Mouse (Mus musculus): ENCODE data around the gene Dnm1. TPM values are rescaled to one million over a fixed set of nuclear protein-coding genes. Genes with fewer than 3 reads are reported as not detected.

Dnm1 gene
- polyA plus RNA-seq (2015; fragmentation: Nextera tagmentation; extraction: Ambion mirVana) = 2.4 and 2.7 TPM in 2 replicates

DNA sequence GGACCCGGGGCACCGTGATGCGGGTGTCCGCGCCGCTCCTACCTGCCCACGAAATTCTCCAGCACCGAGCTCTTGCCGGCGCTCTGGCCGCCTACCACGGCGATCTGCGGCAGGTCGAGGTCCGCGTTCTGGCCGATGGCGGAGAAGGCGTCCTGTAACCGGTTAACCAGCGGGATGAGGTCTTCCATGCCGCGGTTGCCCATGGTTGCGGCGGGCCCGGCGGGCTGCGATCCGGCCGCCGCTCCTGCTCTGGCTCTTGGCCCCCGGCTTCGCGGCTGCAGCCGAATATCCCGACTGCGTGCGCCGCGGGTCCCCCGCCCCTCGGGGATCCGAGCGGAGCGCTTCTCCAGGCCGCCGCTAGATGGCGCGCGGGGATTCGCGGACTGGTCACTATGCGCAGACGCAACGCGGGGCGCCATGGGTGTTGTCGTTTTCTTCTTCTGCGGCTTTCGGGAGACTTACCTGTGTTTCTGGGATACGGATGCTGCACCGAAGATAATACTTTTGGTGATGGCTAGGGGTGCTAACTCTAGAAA lies at the start of gene Dnm1:
Dnm1 (minus strand) TSS at position 332 of the 536 bp plus-strand sequence.
- H3K9me3 ChIP-seq (replicated peaks; ENCODE audit: control insufficient read depth, low read length) = no peaks in the 10 kb centered on the region
- peaks cover 18% of the 10 kb centered on the region for H3K4me1 ChIP-seq (ENCODE audit: control insufficient read depth, insufficient read depth, low read length)
- H3K4me3 ChIP-seq (ENCODE audit: low read length) = peak within 1 kb of the TSS; percentile 65
- peak within 1 kb of the TSS; percentile 98 for H3K4me2 ChIP-seq (ENCODE audit: low read depth, low read length)
- H3K27ac ChIP-seq (ENCODE audit: low read length) = no peak within 1 kb of the TSS
- peak within 1 kb of the TSS; percentile 79 for H3K9ac ChIP-seq (ENCODE audit: low read length)
- peak; percentile 67 for ATAC-seq (replicated peaks; ENCODE audit: extremely low read depth, insufficient read depth, low FRiP score)
- whole genome bisulfite sequencing = under 1% methylated on average over 63 of the region's 63 CpGs
- H3K27me3 ChIP-seq (ENCODE audit: control insufficient read depth, insufficient read depth, low read length) = peaks cover 8% of the 10 kb centered on the region
- H3K36me3 ChIP-seq (ENCODE audit: control insufficient read depth, insufficient read depth) = no peaks in the 10 kb centered on the region

- Histone ChIP-seq H3K4me1 (ENCODE audit: control insufficient read depth, insufficient read depth, low read length) (peaks cover 14% of the 10 kb centered on the region), H3K36me3 (ENCODE audit: control insufficient read depth, insufficient read depth) (peaks cover 10% of the 10 kb centered on the region), H3K27ac (ENCODE audit: low read length) (peak overlapping the region; percentile 90), H3K4me3 (ENCODE audit: low read length) (peak overlapping the region; percentile 87), H3K9ac (ENCODE audit: low read length) (peak overlapping the region; percentile 91), H3K9me3 (replicated peaks; ENCODE audit: control insufficient read depth, low read length) (no peaks in the 10 kb centered on the region), H3K27me3 (ENCODE audit: control insufficient read depth, insufficient read depth, low read length) (no peaks in the 10 kb centered on the region), H3K4me2 (ENCODE audit: low read depth, low read length) (peak overlapping the region; percentile 91)
- WGBS = 0% methylated on average over 15 of the region's 15 CpGs
- no peak for ATAC-seq (replicated peaks; ENCODE audit: extremely low read depth, insufficient read depth, low FRiP score)
Observed at GRCm38 (mm10) chr2:32396695-32397094, 43.6 kb upstream of the Dnm1 start.

GRCm38 (mm10) chr2:32395946-32396621 lies 42.9 kb upstream of the Dnm1 start:
- WGBS = under 1% methylated on average over 59 of the region's 59 CpGs
- H3K4me3 ChIP-seq (ENCODE audit: low read length) = peak overlapping the region; percentile 87
- peaks cover 14% of the 10 kb centered on the region for H3K4me1 ChIP-seq (ENCODE audit: control insufficient read depth, insufficient read depth, low read length)
- peak overlapping the region; percentile 91 for H3K9ac ChIP-seq (ENCODE audit: low read length)
- peaks cover 6% of the 10 kb centered on the region for H3K36me3 ChIP-seq (ENCODE audit: control insufficient read depth, insufficient read depth)
- H3K4me2 ChIP-seq (ENCODE audit: low read depth, low read length) = peak overlapping the region; percentile 91
- H3K27me3 ChIP-seq (ENCODE audit: control insufficient read depth, insufficient read depth, low read length) = no peaks in the 10 kb centered on the region
- H3K9me3 ChIP-seq (replicated peaks; ENCODE audit: control insufficient read depth, low read length) = no peaks in the 10 kb centered on the region
- peak overlapping the region; percentile 90 for H3K27ac ChIP-seq (ENCODE audit: low read length)
- peak; percentile 93 for ATAC-seq (replicated peaks; ENCODE audit: extremely low read depth, insufficient read depth, low FRiP score)

DNA sequence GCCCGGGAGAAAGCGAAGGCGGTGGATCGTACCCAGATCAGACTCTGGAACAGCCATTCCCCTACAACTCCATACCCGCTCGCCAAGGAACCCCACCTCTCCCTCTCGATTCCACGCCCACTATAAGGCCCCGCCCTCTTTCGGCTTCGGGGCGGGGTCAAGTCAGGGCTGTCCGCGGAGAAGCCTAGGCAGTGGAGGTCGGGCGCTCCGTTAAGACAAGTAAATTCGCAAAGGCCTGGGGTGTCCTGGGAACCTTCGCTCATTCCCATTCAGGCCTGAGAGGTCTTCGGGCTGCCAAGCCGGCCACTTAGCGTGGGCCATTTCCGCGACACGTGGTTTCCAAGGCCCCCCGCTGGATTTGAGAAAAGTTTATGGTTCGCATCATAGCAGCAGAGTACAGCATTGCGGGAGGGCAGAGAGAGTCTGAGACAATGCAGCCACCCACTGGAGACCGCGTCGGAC lies 42.4 kb upstream of the Dnm1 start, which contains the start of gene Ptges2:
Ptges2 (plus strand) TSS at position 413 of the 462 bp plus-strand sequence.
- Histone ChIP-seq H3K4me2 (ENCODE audit: low read depth, low read length) (peak within 1 kb of the TSS; percentile 91), H3K27ac (ENCODE audit: low read length) (peak within 1 kb of the TSS; percentile 90), H3K27me3 (ENCODE audit: control insufficient read depth, insufficient read depth, low read length) (no peaks in the 10 kb centered on the region), H3K4me1 (ENCODE audit: control insufficient read depth, insufficient read depth, low read length) (peaks cover 14% of the 10 kb centered on the region), H3K9me3 (replicated peaks; ENCODE audit: control insufficient read depth, low read length) (no peaks in the 10 kb centered on the region), H3K9ac (ENCODE audit: low read length) (peak within 1 kb of the TSS; percentile 91), H3K36me3 (ENCODE audit: control insufficient read depth, insufficient read depth) (peaks cover under 1% of the 10 kb centered on the region; the same call in 1 of the 2 replicates), H3K4me3 (ENCODE audit: low read length) (peak within 1 kb of the TSS; percentile 87)
- under 1% methylated on average over 31 of the region's 31 CpGs for WGBS
- peak; percentile 89 for ATAC-seq (replicated peaks; ENCODE audit: extremely low read depth, insufficient read depth, low FRiP score)

DNA sequence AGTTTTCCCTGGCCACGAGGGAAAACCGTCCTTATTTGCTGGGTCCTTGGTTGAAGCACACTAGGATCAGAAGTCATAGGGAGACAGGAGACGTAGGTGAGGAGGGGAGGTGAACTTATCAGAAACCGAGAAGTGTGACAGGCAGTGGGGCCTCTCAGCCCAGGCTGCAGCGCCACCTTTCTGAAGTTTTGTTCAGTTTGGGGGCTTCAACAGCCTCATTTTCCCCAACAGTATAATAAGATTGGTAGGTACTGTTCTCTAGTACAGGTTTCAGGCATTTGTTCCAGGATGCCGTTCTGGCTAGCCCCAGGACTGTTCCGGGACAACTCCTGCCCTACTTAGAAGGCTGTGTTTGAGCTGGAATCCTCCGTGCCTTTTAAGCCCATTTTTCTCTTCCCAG lies 41.8 kb upstream of the Dnm1 start:
- H3K4me1 ChIP-seq (ENCODE audit: control insufficient read depth, insufficient read depth, low read length) = peaks cover 14% of the 10 kb centered on the region
- H3K9me3 ChIP-seq (replicated peaks; ENCODE audit: control insufficient read depth, low read length) = no peaks in the 10 kb centered on the region
- peak overlapping the region; percentile 91 for H3K9ac ChIP-seq (ENCODE audit: low read length)
- peak overlapping the region; percentile 91 for H3K4me2 ChIP-seq (ENCODE audit: low read depth, low read length)
- WGBS = 5% methylated on average over 8 of the region's 8 CpGs
- peak overlapping the region; percentile 90 for H3K27ac ChIP-seq (ENCODE audit: low read length)
- peak overlapping the region; percentile 87 for H3K4me3 ChIP-seq (ENCODE audit: low read length)
- ATAC-seq (replicated peaks; ENCODE audit: extremely low read depth, insufficient read depth, low FRiP score) = no peak
- H3K36me3 ChIP-seq (ENCODE audit: control insufficient read depth, insufficient read depth) = no peaks in the 10 kb centered on the region
- H3K27me3 ChIP-seq (ENCODE audit: control insufficient read depth, insufficient read depth, low read length) = no peaks in the 10 kb centered on the region

DNA sequence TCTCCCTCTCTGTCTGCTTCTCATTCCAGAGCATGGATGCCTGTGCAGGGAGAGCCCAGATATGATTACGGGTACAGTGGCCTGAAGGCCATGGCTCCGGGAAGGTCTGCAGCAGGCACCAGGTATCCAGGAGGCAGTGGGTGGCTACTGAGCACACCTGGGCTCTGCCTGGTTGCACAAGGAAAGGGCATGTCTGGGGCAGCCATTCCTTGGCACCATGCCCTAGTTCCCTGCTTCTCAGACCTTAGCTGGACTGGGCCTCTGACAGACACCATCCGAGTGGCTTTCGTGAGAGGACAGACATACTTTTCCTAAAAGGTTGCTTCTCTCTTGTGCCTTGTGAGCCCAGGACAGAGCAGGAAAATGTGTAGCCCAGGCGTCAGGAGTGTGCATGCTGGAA lies 38.9 kb upstream of the Dnm1 start:
- no peak overlapping the region for H3K9ac ChIP-seq (ENCODE audit: low read length)
- no peaks in the 10 kb centered on the region for H3K9me3 ChIP-seq (replicated peaks; ENCODE audit: control insufficient read depth, low read length)
- peaks cover 5% of the 10 kb centered on the region for H3K4me1 ChIP-seq (ENCODE audit: control insufficient read depth, insufficient read depth, low read length)
- H3K36me3 ChIP-seq (ENCODE audit: control insufficient read depth, insufficient read depth) = no peaks in the 10 kb centered on the region
- 54% methylated on average over 5 of the region's 5 CpGs for WGBS
- no peak overlapping the region for H3K4me3 ChIP-seq (ENCODE audit: low read length)
- H3K27me3 ChIP-seq (ENCODE audit: control insufficient read depth, insufficient read depth, low read length) = 0 out of 2 replicates have a peak, but pooled peaks cover 1% of the 10 kb centered on the region
- no peak overlapping the region for H3K4me2 ChIP-seq (ENCODE audit: low read depth, low read length)
- no peak for ATAC-seq (replicated peaks; ENCODE audit: extremely low read depth, insufficient read depth, low FRiP score)
- H3K27ac ChIP-seq (ENCODE audit: low read length) = no peak overlapping the region

- Histone ChIP-seq H3K4me1 (ENCODE audit: control insufficient read depth, insufficient read depth, low read length) (0 out of 2 replicates have a peak, but pooled peaks cover 3% of the 10 kb centered on the region), H3K4me2 (ENCODE audit: low read depth, low read length) (no peak overlapping the region), H3K27ac (ENCODE audit: low read length) (no peak overlapping the region), H3K9ac (ENCODE audit: low read length) (no peak overlapping the region), H3K9me3 (replicated peaks; ENCODE audit: control insufficient read depth, low read length) (no peaks in the 10 kb centered on the region), H3K36me3 (ENCODE audit: control insufficient read depth, insufficient read depth) (no peaks in the 10 kb centered on the region), H3K4me3 (ENCODE audit: low read length) (no peak overlapping the region), H3K27me3 (ENCODE audit: control insufficient read depth, insufficient read depth, low read length) (0 out of 2 replicates have a peak, but pooled peaks cover 3% of the 10 kb centered on the region)
- 68% methylated on average over 8 of the region's 8 CpGs for WGBS
- no peak for ATAC-seq (replicated peaks; ENCODE audit: extremely low read depth, insufficient read depth, low FRiP score)
Observed at GRCm38 (mm10) chr2:32390871-32391270, 37.7 kb upstream of the Dnm1 start.

DNA sequence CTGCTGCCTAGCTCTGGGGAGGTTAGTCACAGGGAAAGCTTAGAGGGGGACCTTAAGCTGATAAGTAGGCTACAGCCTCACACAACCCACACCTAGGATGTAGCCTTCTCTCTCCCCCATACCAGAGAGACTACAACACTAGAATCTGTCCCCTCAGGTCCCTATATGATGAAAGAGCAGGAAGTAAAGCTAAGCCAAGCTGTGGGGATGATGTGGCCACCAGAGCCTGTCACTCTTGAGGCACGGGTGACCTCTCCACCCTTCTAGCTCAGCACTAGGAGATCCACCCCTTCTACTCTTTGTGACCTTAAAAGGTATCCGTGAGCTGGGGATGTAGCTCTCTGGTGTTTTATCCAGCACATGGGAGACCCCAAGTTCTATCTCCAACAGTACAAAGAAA lies 36.0 kb upstream of the Dnm1 start:
- WGBS = 65% methylated on average over 2 of the region's 2 CpGs
- ATAC-seq (replicated peaks; ENCODE audit: extremely low read depth, insufficient read depth, low FRiP score) = no peak
- H3K9me3 ChIP-seq (replicated peaks; ENCODE audit: control insufficient read depth, low read length) = no peaks in the 10 kb centered on the region
- H3K27me3 ChIP-seq (ENCODE audit: control insufficient read depth, insufficient read depth, low read length) = 0 out of 2 replicates have a peak, but pooled peaks cover 3% of the 10 kb centered on the region
- no peak overlapping the region for H3K4me2 ChIP-seq (ENCODE audit: low read depth, low read length)
- no peak overlapping the region for H3K9ac ChIP-seq (ENCODE audit: low read length)
- H3K4me1 ChIP-seq (ENCODE audit: control insufficient read depth, insufficient read depth, low read length) = 0 out of 2 replicates have a peak, but pooled peaks cover 3% of the 10 kb centered on the region
- no peak overlapping the region for H3K27ac ChIP-seq (ENCODE audit: low read length)
- H3K36me3 ChIP-seq (ENCODE audit: control insufficient read depth, insufficient read depth) = no peaks in the 10 kb centered on the region
- H3K4me3 ChIP-seq (ENCODE audit: low read length) = no peak overlapping the region

Measured in heart, embryonic 16.5 days (tissue).